Mouse (Mus musculus) cortical plate, adult 2 months (tissue): Measurements from ENCODE around the gene Mgll.

Source experiments
- CTCF ChIP-seq: fragments of 200-500 bp; IDR thresholded peaks from 2 replicates; pipeline ENCODE4 v1.5.1; 2011; ENCODE audit warnings: mild to moderate bottlenecking, control low read depth, low read length; ENCODE audit not compliant: insufficient read depth; ENCODE audit errors: extremely low read depth
- POLR2A ChIP-seq: fragments of 200-500 bp; IDR thresholded peaks from 2 replicates; pipeline ENCODE4 v1.6.1; 2011; ENCODE audit warnings: mild to moderate bottlenecking, low read length, control low read depth; ENCODE audit not compliant: insufficient read depth; ENCODE audit errors: extremely low read depth

DNA sequence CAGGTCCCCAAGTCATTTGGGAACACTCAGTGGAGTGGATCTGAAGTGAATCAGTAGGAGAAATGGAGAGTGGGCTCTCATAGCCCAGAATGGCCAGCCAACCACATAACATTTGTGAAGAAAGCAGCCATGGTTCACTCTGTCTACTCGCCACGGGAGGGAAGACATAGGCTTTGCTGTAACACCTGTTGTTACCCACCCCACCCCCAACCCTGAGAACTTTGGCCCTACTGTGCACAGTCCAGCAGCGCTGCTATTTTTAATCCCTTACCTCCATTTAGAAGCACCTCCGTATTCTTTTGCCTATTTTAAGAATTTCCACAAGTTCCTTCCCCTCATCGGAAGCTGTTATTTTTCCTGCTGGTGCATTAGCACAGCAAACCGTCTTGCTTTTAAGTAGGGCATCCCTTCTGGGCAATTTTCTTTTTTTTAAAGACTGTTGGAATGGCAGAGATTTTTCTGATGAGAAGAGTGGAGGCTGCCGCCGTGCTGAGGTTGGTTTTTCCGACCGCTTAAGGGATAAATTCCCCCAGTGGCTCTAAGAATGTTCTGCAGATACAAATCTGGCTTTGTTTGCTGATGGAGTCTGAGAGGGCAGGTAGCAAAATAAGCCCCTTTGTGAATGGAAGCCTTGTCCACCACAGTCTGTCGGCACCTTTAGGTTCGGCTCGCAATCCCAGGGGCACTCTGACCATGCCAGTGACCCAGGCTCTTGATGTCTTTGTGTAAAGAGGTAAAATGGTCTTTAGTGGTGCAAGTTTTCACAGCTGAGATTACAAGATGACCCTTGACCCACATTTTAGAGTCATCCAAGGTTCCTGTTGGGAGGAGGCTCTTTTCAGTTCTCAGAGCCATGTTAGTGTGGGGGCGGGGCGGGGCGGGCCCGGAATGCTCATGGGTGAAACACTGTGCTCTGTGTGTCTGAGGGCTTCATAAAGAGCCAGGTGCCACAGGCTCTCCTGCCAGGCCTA, 8.7 kb downstream of the Mgll start:
- TF ChIP-seq POLR2A (no peak), CTCF (no peak)
